Mouse (Mus musculus) cortical plate, adult 2 months (tissue): ENCODE data around the gene Ntm.

Experiments
- CTCF ChIP-seq: fragments of 200-500 bp; IDR thresholded peaks from 2 replicates; pipeline ENCODE4 v1.5.1; 2011; ENCODE audit warnings: mild to moderate bottlenecking, control low read depth, low read length; ENCODE audit not compliant: insufficient read depth; ENCODE audit errors: extremely low read depth
- POLR2A ChIP-seq: fragments of 200-500 bp; IDR thresholded peaks from 2 replicates; pipeline ENCODE4 v1.6.1; 2011; ENCODE audit warnings: mild to moderate bottlenecking, low read length, control low read depth; ENCODE audit not compliant: insufficient read depth; ENCODE audit errors: extremely low read depth

GRCm38 (mm10) chr9:29181661-29182060, 781.3 kb downstream of the Ntm start:
- TF ChIP-seq CTCF (no peak), POLR2A (no peak)
